Mouse (Mus musculus) midbrain, postnatal 0 days (tissue): ENCODE results near the gene Rpgrip1. TPM values are rescaled to one million over a fixed set of nuclear protein-coding genes. Genes with fewer than 3 reads are reported as not detected.
A peak's percentile ranks its signal among the peaks of the same experiment; 100 is the strongest.

ENCODE experiments used
- ATAC-seq: fragments of 200-750 bp; cut with Nextera tagmentation; 2 replicates; pipeline ENCODE4 v1.8.0; 2017; ENCODE audit warnings: moderate number of reproducible peaks, mild to moderate bottlenecking, moderate TSS enrichment, moderate library complexity; ENCODE audit not compliant: low FRiP score
- DNase-seq: peaks from one replicate; pipeline ENCODE4 v3.0.0-alpha.2; 2015; ENCODE audit warnings: low spot score
- H3K27ac ChIP-seq: fragments of 300-500 bp; sonication (generic); 2 replicates; pipeline ENCODE4 v1.5.1; 2014; ENCODE audit warnings: low read depth, mild to moderate bottlenecking, low read length, mixed read lengths
- H3K27me3 ChIP-seq: fragments of 300-500 bp; sonication (generic); 2 replicates; pipeline ENCODE4 v1.6.1; 2014; ENCODE audit warnings: low read length, control low read depth, mixed read lengths; ENCODE audit not compliant: insufficient read depth
- H3K36me3 ChIP-seq: fragments of 300-500 bp; sonication (generic); 2 replicates; pipeline ENCODE4 v1.6.1; 2014; ENCODE audit warnings: low read length, control low read depth, mixed read lengths; ENCODE audit not compliant: insufficient read depth
- H3K4me1 ChIP-seq: fragments of 300-500 bp; sonication (generic); 2 replicates; pipeline ENCODE4 v1.6.1; 2014; ENCODE audit warnings: mild to moderate bottlenecking, control low read depth, antibody characterized with exemption, low read length, mixed read lengths; ENCODE audit not compliant: insufficient read depth
- H3K4me2 ChIP-seq: fragments of 300-500 bp; sonication (generic); 2 replicates; pipeline ENCODE4 v1.6.1; 2014; ENCODE audit warnings: low read depth, mild to moderate bottlenecking, low read length, mixed read lengths; ENCODE audit not compliant: poor library complexity, severe bottlenecking
- H3K4me3 ChIP-seq: fragments of 300-500 bp; sonication (generic); 2 replicates; pipeline ENCODE4 v1.5.1; 2014; ENCODE audit warnings: low read depth, mild to moderate bottlenecking, low read length, moderate library complexity
- H3K9ac ChIP-seq: fragments of 300-500 bp; sonication (generic); replicated peaks from 2 replicates; pipeline ENCODE4 v1.6.1; 2014; ENCODE audit warnings: mild to moderate bottlenecking, low read length, moderate library complexity, mixed read lengths; ENCODE audit not compliant: poor library complexity, severe bottlenecking
- H3K9me3 ChIP-seq: fragments of 300-500 bp; sonication (generic); 2 replicates; pipeline ENCODE4 v1.6.1; 2016; ENCODE audit warnings: low read length, control low read depth
- CTCF ChIP-seq: IDR thresholded peaks from 2 replicates; pipeline ENCODE4 v1.5.1; 2016; ENCODE audit warnings: antibody characterized with exemption, mild to moderate bottlenecking
- WGBS: fragments of 180-500 bp; shearing (Covaris S2); extraction: QIAGEN DNeasy Blood & Tissue Kit; methylation state at CpG from one replicate; pipeline ENCODE4 v1.1.7; 2014; 5-methylcytosine and 5-hydroxymethylcytosine counted together
- polyA plus RNA-seq: library from polyadenylated mRNA; unstranded; fragments of >200 nt; fragmentation: Nextera tagmentation; extraction: Ambion mirVana; gene quantifications from 2 replicates; pipeline ENCODE4 v1.2.1, GENCODE M21; 2015
- total RNA-seq: library from RNA; depleted of rRNA; stranded (reverse); fragments of >200 nt; gene quantifications from 2 replicates; pipeline ENCODE4 v1.2.3, GENCODE M21; 2014; rRNA removed

The Rpgrip1 gene
- total and polyA plus RNA-seq, 2 experiments from 2014 or later = 5.5 to 59.8 TPM

GRCm38 (mm10) chr14:52197156-52197878 lies 86.8 kb downstream of the Rpgrip1 start, which contains the start of gene Supt16:
Supt16 (minus strand) TSS chr14:52197416.
- peaks cover 25% of the 10 kb centered on the region for H3K36me3 ChIP-seq
- no peaks in the 10 kb centered on the region for H3K27me3 ChIP-seq
- H3K9ac ChIP-seq = peak within 1 kb of the TSS; percentile 99
- DNase-seq (peak; percentile 86), ATAC-seq (peak; percentile 98)
- H3K4me2 ChIP-seq = peak within 1 kb of the TSS; percentile 71
- under 1% methylated on average over 59 of the region's 59 CpGs for WGBS
- H3K27ac ChIP-seq = peak within 1 kb of the TSS; percentile 93
- peaks cover 6% of the 10 kb centered on the region; the same call in 1 of the 2 replicates for H3K4me1 ChIP-seq
- TF ChIP-seq CTCF = no peak
- peak within 1 kb of the TSS; percentile 100 for H3K4me3 ChIP-seq
- no peaks in the 10 kb centered on the region for H3K9me3 ChIP-seq

GRCm38 (mm10) chr14:52198141-52198540 lies 87.6 kb downstream of the Rpgrip1 start:
- Histone ChIP-seq H3K9me3 (no peaks in the 10 kb centered on the region), H3K36me3 (peaks cover 25% of the 10 kb centered on the region), H3K4me2 (peak overlapping the region; percentile 71), H3K4me1 (peaks cover 6% of the 10 kb centered on the region; the same call in 1 of the 2 replicates), H3K27me3 (no peaks in the 10 kb centered on the region), H3K4me3 (no peak overlapping the region), H3K9ac (no peak overlapping the region), H3K27ac (no peak overlapping the region)
- DNase-seq (no peak), ATAC-seq (no peak)
- no peak for TF ChIP-seq CTCF
- WGBS = 16% methylated on average over 3 of the region's 3 CpGs

GRCm38 (mm10) chr14:52199412-52199811 lies 88.9 kb downstream of the Rpgrip1 start:
- 97% methylated on average over 4 of the region's 4 CpGs for WGBS
- DNase-seq (no peak), ATAC-seq (no peak)
- Histone ChIP-seq H3K4me3 (no peak overlapping the region), H3K27ac (no peak overlapping the region), H3K9me3 (no peaks in the 10 kb centered on the region), H3K9ac (no peak overlapping the region), H3K27me3 (no peaks in the 10 kb centered on the region), H3K4me1 (peaks cover 6% of the 10 kb centered on the region; the same call in 1 of the 2 replicates), H3K4me2 (no peak overlapping the region), H3K36me3 (peaks cover 33% of the 10 kb centered on the region)
- TF ChIP-seq CTCF = no peak

Other genes starting within 250 kb of the Rpgrip1 start
- gene Mettl17, start 225.9 kb upstream of the Rpgrip1 start, total RNA-seq = 68.2 and 71.6 TPM in 2 replicates
- gene Mettl17, start 225.9 kb upstream of the Rpgrip1 start, polyA plus RNA-seq = 70.3 and 91.4 TPM in 2 replicates
- gene Slc39a2, start 217.8 kb upstream of the Rpgrip1 start, total RNA-seq = 2.7 and 3.2 TPM in 2 replicates
- 0.70 and 0.84 TPM in 2 replicates for gene Slc39a2, start 217.8 kb upstream of the Rpgrip1 start, polyA plus RNA-seq
- gene Ndrg2, start 196.5 kb upstream of the Rpgrip1 start, total RNA-seq = 403 and 449 TPM in 2 replicates
- 356 and 413 TPM in 2 replicates for gene Ndrg2, start 196.5 kb upstream of the Rpgrip1 start, polyA plus RNA-seq
- not detected in 2 replicates for gene Tppp2, start 192.3 kb upstream of the Rpgrip1 start, total RNA-seq
- not detected in 2 replicates for gene Tppp2, start 192.3 kb upstream of the Rpgrip1 start, polyA plus RNA-seq
- gene Rnase13, start 187.9 kb upstream of the Rpgrip1 start, total RNA-seq = not detected in 2 replicates
- 0.11 TPM in 1 of 2 replicates, not detected in the other for gene Rnase13, start 187.9 kb upstream of the Rpgrip1 start, polyA plus RNA-seq
- 93.8 and 108 TPM in 2 replicates for gene Arhgef40, start 126.0 kb upstream of the Rpgrip1 start, total RNA-seq
- gene Arhgef40, start 126.0 kb upstream of the Rpgrip1 start, polyA plus RNA-seq = 58.0 and 66.1 TPM in 2 replicates
- not detected in 2 replicates for gene Tmem253, start 95.0 kb upstream of the Rpgrip1 start, total RNA-seq
- gene Tmem253, start 95.0 kb upstream of the Rpgrip1 start, polyA plus RNA-seq = 0.18 and 0.81 TPM in 2 replicates
- gene Zfp219, start 90.0 kb upstream of the Rpgrip1 start, total RNA-seq = 60.4 and 65.5 TPM in 2 replicates
- gene Zfp219, start 90.0 kb upstream of the Rpgrip1 start, polyA plus RNA-seq = 23.5 TPM in 2 replicates
- not detected in 2 replicates for gene Olfr221, start 68.2 kb upstream of the Rpgrip1 start, total RNA-seq
- not detected in 2 replicates for gene Olfr221, start 68.2 kb upstream of the Rpgrip1 start, polyA plus RNA-seq
- 57.6 and 69.2 TPM in 2 replicates for gene Hnrnpc, start 6.7 kb upstream of the Rpgrip1 start, total RNA-seq
- 242 and 258 TPM in 2 replicates for gene Hnrnpc, start 6.7 kb upstream of the Rpgrip1 start, polyA plus RNA-seq
- 32.3 and 42.1 TPM in 2 replicates for gene Supt16, start 86.7 kb downstream of the Rpgrip1 start, total RNA-seq
- gene Supt16, start 86.7 kb downstream of the Rpgrip1 start, polyA plus RNA-seq = 35.4 and 36.9 TPM in 2 replicates
- 109 and 128 TPM in 2 replicates for gene Chd8, start 147.1 kb downstream of the Rpgrip1 start, total RNA-seq
- 27.9 and 31.9 TPM in 2 replicates for gene Chd8, start 147.1 kb downstream of the Rpgrip1 start, polyA plus RNA-seq
- gene Tox4, start 168.4 kb downstream of the Rpgrip1 start, total RNA-seq = 54.7 and 58.5 TPM in 2 replicates
- 44.9 and 47.7 TPM in 2 replicates for gene Tox4, start 168.4 kb downstream of the Rpgrip1 start, polyA plus RNA-seq
- 56.7 and 57.7 TPM in 2 replicates for gene Rab2b, start 168.8 kb downstream of the Rpgrip1 start, total RNA-seq
- 48.2 and 57.6 TPM in 2 replicates for gene Rab2b, start 168.8 kb downstream of the Rpgrip1 start, polyA plus RNA-seq
- gene Mettl3, start 194.4 kb downstream of the Rpgrip1 start, total RNA-seq = 19.6 and 22.6 TPM in 2 replicates
- gene Mettl3, start 194.4 kb downstream of the Rpgrip1 start, polyA plus RNA-seq = 24.1 and 24.2 TPM in 2 replicates
- gene Sall2, start 218.1 kb downstream of the Rpgrip1 start, total RNA-seq = 98.8 and 112 TPM in 2 replicates
- 37.8 and 39.0 TPM in 2 replicates for gene Sall2, start 218.1 kb downstream of the Rpgrip1 start, polyA plus RNA-seq
- gene Olfr1513, start 245.7 kb downstream of the Rpgrip1 start, total RNA-seq = not detected in 2 replicates
- not detected in 2 replicates for gene Olfr1513, start 245.7 kb downstream of the Rpgrip1 start, polyA plus RNA-seq